Mouse (Mus musculus) neutrophil, adult 5-6 weeks (primary cell): ENCODE data around the gene Kalrn. TPM values are rescaled to one million over a fixed set of nuclear protein-coding genes. Genes with fewer than 3 reads are reported as not detected.

Experiments used
- ATAC-seq: fragments of 151-379, 151-347 bp; 2 replicates; pipeline ENCODE4 v1.8.0; 2017; ENCODE audit warnings: mild to moderate bottlenecking, moderate TSS enrichment; ENCODE audit not compliant: insufficient number of reproducible peaks, poor library complexity, low FRiP score, severe bottlenecking; ENCODE audit errors: extremely low read depth
- total RNA-seq: library from RNA; stranded (forward); fragments of 200-1000 nt; gene quantifications from 2 replicates; pipeline ENCODE4 v1.2.3, GENCODE M21; 2017

Kalrn gene
- total RNA-seq, 1 experiment from 2014 or later, result 6.1 TPM

GRCm38 (mm10) chr16:34114665-34115064, 458.7 kb downstream of the Kalrn start:
- ATAC-seq, result peak; percentile 58

- no peak for ATAC-seq
These were observed 460.2 kb downstream of the Kalrn start for GRCm38 (mm10) chr16:34113150-34113549.

GRCm38 (mm10) chr16:34112490-34112889, 460.8 kb downstream of the Kalrn start:
- ATAC-seq, result no peak

- no peak; the same call in 1 of the 2 replicates for ATAC-seq
These were observed 462.3 kb downstream of the Kalrn start for GRCm38 (mm10) chr16:34110840-34111625.

GRCm38 (mm10) chr16:34104427-34104826, 468.9 kb downstream of the Kalrn start:
- ATAC-seq, result no peak

GRCm38 (mm10) chr16:34102742-34103141, 470.6 kb downstream of the Kalrn start:
- no peak for ATAC-seq

GRCm38 (mm10) chr16:34099795-34100194, 473.5 kb downstream of the Kalrn start:
- no peak for ATAC-seq

GRCm38 (mm10) chr16:34095548-34096141, 477.7 kb downstream of the Kalrn start:
- peak; percentile 38; the same call in 1 of the 2 replicates for ATAC-seq

GRCm38 (mm10) chr16:34095093-34095465, 478.3 kb downstream of the Kalrn start:
- ATAC-seq, result no peak

- peak; percentile 23; the same call in 1 of the 2 replicates for ATAC-seq
These were observed 478.8 kb downstream of the Kalrn start for GRCm38 (mm10) chr16:34094446-34095092.

- ATAC-seq, result no peak
These were observed 479.4 kb downstream of the Kalrn start for GRCm38 (mm10) chr16:34093734-34094445.

- ATAC-seq, result no peak
These were observed 483.7 kb downstream of the Kalrn start for GRCm38 (mm10) chr16:34089528-34090095.

GRCm38 (mm10) chr16:34089022-34089421, 484.3 kb downstream of the Kalrn start:
- ATAC-seq, result no peak

- ATAC-seq, result no peak
These were observed 485.0 kb downstream of the Kalrn start for GRCm38 (mm10) chr16:34088331-34088730.

GRCm38 (mm10) chr16:34084135-34084920, 489.0 kb downstream of the Kalrn start:
- no peak for ATAC-seq

GRCm38 (mm10) chr16:34082494-34083469, 490.6 kb downstream of the Kalrn start:
- no peak for ATAC-seq
